Mouse (Mus musculus) heart, postnatal 0 days (tissue): Measurements from ENCODE around the gene Ddias.

Experiments used
- CTCF ChIP-seq: IDR thresholded peaks from 2 replicates; pipeline ENCODE4 v1.5.1; 2016; ENCODE audit warnings: antibody characterized with exemption, control low read depth, low read depth
- EP300 ChIP-seq: IDR thresholded peaks from 2 replicates; pipeline ENCODE4 v1.6.1; 2016; ENCODE audit warnings: antibody characterized with exemption, low read depth

- TF ChIP-seq CTCF (no peak), EP300 (no peak)
Measured at GRCm38 (mm10) chr7:92920857-92921172, 46.8 kb upstream of the Ddias start.
